Mouse (Mus musculus): Measurements from ENCODE around the gene Grhpr. TPM values are rescaled to one million over a fixed set of nuclear protein-coding genes. Genes with fewer than 3 reads are reported as not detected.

The Grhpr gene
- polyA plus RNA-seq, 1 experiment = 27.7 TPM

- WGBS = 97% methylated on average over 13 of the region's 13 CpGs
- no peak for DNase-seq (ENCODE audit: low read depth in 1 of 2, low spot score in 2 of 2)
- Histone ChIP-seq H3K4me1 (ENCODE audit: control insufficient read depth, insufficient read depth, insufficient read length) (peaks cover 9% of the 10 kb centered on the region), H3K27ac (ENCODE audit: insufficient read depth, low read length) (no peak overlapping the region), H3K4me3 (ENCODE audit: extremely low read depth, insufficient read depth, insufficient read length) (no peak overlapping the region), H3K36me3 (ENCODE audit: control insufficient read depth, insufficient read depth, low read length) (no peaks in the 10 kb centered on the region), H3K27me3 (ENCODE audit: control insufficient read depth, insufficient read depth, low read length) (no peaks in the 10 kb centered on the region)
- TF ChIP-seq CTCF (IDR thresholded peaks at IDR 0.05; ENCODE audit: extremely low read depth, insufficient read depth, insufficient read length, insufficient replicate concordance) (no peak), POLR2A (IDR thresholded peaks at IDR 0.05; ENCODE audit: low read depth, low read length) (no peak)
These were observed 22.0 kb upstream of the Grhpr start for GRCm38 (mm10) chr4:44959220-44959619.

DNA sequence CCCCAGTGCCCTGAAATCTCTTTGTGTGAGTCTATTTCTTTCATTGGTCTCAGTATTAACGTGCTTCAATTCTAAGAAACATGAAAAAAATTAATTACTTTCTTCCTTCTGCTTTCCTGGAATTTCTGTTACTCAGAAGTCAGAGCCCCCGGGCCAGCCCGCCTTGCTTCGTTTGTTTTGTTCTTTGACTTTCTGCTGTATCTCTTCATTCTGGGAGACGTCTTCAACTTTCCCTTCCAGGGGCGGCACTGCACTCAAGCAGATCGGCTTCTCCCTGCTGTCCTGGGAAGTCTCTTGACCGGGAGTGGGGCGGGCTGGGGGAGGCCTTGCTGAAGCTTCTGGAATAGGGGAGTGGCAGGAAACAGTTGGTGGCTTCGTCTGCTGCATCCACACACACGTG is 18.0 kb upstream of the Grhpr start:
- Histone ChIP-seq H3K27ac (ENCODE audit: insufficient read depth, low read length) (no peak overlapping the region), H3K27me3 (ENCODE audit: control insufficient read depth, insufficient read depth, low read length) (no peaks in the 10 kb centered on the region), H3K36me3 (ENCODE audit: control insufficient read depth, insufficient read depth, low read length) (no peaks in the 10 kb centered on the region), H3K4me1 (ENCODE audit: control insufficient read depth, insufficient read depth, insufficient read length) (peaks cover 27% of the 10 kb centered on the region), H3K4me3 (ENCODE audit: extremely low read depth, insufficient read depth, insufficient read length) (no peak overlapping the region)
- 25% methylated on average over 11 of the region's 11 CpGs for WGBS
- no peak for DNase-seq (ENCODE audit: low read depth in 1 of 2, low spot score in 2 of 2)
- no peak for TF ChIP-seq CTCF (IDR thresholded peaks at IDR 0.05; ENCODE audit: extremely low read depth, insufficient read depth, insufficient read length, insufficient replicate concordance)

DNA sequence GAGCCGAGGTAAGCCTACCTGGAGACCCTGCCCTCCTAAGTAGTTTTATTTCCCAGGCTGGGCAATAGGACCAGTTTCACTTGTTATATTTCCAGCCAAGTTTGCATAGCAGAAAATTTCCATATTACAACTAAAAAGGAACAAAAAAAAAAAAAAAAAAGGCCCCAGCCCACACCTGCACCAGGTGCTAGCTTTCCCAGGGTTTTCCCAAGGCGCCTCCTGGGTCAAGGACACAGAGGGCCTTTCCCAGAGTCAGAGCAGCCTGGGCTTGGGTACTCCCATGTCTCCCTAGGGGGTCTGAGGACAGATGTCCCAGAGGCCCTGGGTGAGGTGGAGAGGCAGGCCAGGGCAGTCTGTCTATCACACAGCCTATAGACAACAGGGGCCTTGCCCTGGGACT is 16.0 kb upstream of the Grhpr start:
- Histone ChIP-seq H3K4me3 (ENCODE audit: extremely low read depth, insufficient read depth, insufficient read length) (no peak overlapping the region), H3K4me1 (ENCODE audit: control insufficient read depth, insufficient read depth, insufficient read length) (peaks cover 43% of the 10 kb centered on the region), H3K36me3 (ENCODE audit: control insufficient read depth, insufficient read depth, low read length) (no peaks in the 10 kb centered on the region), H3K27me3 (ENCODE audit: control insufficient read depth, insufficient read depth, low read length) (no peaks in the 10 kb centered on the region), H3K27ac (ENCODE audit: insufficient read depth, low read length) (peak overlapping the region; percentile 78)
- no peak for TF ChIP-seq POLR2A (IDR thresholded peaks at IDR 0.05; ENCODE audit: low read depth, low read length)
- TF ChIP-seq CTCF (IDR thresholded peaks at IDR 0.05; ENCODE audit: extremely low read depth, insufficient read depth, insufficient read length, insufficient replicate concordance) = no peak
- no peak for DNase-seq (ENCODE audit: low read depth in 1 of 2, low spot score in 2 of 2)
- WGBS = 48% methylated on average over 2 of the region's 2 CpGs

- Histone ChIP-seq H3K4me3 (ENCODE audit: extremely low read depth, insufficient read depth, insufficient read length) (no peak overlapping the region), H3K4me1 (ENCODE audit: control insufficient read depth, insufficient read depth, insufficient read length) (peaks cover 49% of the 10 kb centered on the region), H3K27me3 (ENCODE audit: control insufficient read depth, insufficient read depth, low read length) (no peaks in the 10 kb centered on the region), H3K36me3 (ENCODE audit: control insufficient read depth, insufficient read depth, low read length) (no peaks in the 10 kb centered on the region), H3K27ac (ENCODE audit: insufficient read depth, low read length) (peak overlapping the region; percentile 78)
- 81% methylated on average over 3 of the region's 3 CpGs for WGBS
- no peak for DNase-seq (ENCODE audit: low read depth in 1 of 2, low spot score in 2 of 2)
- no peak for TF ChIP-seq CTCF (IDR thresholded peaks at IDR 0.05; ENCODE audit: extremely low read depth, insufficient read depth, insufficient read length, insufficient replicate concordance)
- no peak for TF ChIP-seq POLR2A (IDR thresholded peaks at IDR 0.05; ENCODE audit: low read depth, low read length)
These were observed 15.5 kb upstream of the Grhpr start for GRCm38 (mm10) chr4:44965736-44966135.

DNA sequence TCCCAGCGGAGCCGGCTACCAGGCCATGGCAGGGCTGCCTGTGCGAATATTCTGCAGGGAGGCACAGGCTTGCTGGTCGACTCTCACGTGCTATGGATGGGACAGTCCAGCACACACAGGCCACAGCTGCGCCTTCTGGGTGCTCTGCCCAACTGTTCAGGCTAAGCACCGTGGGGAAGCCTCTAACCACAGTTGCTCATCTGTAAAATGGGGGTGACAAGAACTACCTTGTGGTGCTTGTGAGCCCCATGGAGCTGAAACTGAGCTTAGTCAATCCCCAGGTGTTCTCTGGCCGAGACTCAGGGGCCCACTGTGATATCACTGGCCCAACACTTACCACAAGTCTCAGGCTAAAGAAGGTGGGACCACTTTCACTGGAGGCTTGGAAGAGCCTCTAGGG is 13.8 kb upstream of the Grhpr start:
- 41% methylated on average over 8 of the region's 8 CpGs for WGBS
- peaks cover 50% of the 10 kb centered on the region for H3K4me1 ChIP-seq (ENCODE audit: control insufficient read depth, insufficient read depth, insufficient read length)
- no peaks in the 10 kb centered on the region for H3K27me3 ChIP-seq (ENCODE audit: control insufficient read depth, insufficient read depth, low read length)
- H3K27ac ChIP-seq (ENCODE audit: insufficient read depth, low read length) = peak overlapping the region; percentile 78
- H3K36me3 ChIP-seq (ENCODE audit: control insufficient read depth, insufficient read depth, low read length) = no peaks in the 10 kb centered on the region
- DNase-seq (ENCODE audit: low read depth in 1 of 2, low spot score in 2 of 2) = peak in 1 of 2 experiments; percentile 64
- no peak; the same call in 1 of the 2 replicates for TF ChIP-seq POLR2A (IDR thresholded peaks at IDR 0.05; ENCODE audit: low read depth, low read length)
- no peak for TF ChIP-seq CTCF (IDR thresholded peaks at IDR 0.05; ENCODE audit: extremely low read depth, insufficient read depth, insufficient read length, insufficient replicate concordance)
- H3K4me3 ChIP-seq (ENCODE audit: extremely low read depth, insufficient read depth, insufficient read length) = peak overlapping the region; percentile 47

- Histone ChIP-seq H3K4me1 (ENCODE audit: control insufficient read depth, insufficient read depth, insufficient read length) (peaks cover 45% of the 10 kb centered on the region; the same call in 1 of the 2 replicates), H3K4me3 (ENCODE audit: extremely low read depth, insufficient read depth, insufficient read length) (no peak overlapping the region; the same call in 1 of the 2 replicates), H3K27ac (ENCODE audit: insufficient read depth, low read length) (peak overlapping the region; percentile 87), H3K27me3 (ENCODE audit: control insufficient read depth, insufficient read depth, low read length) (no peaks in the 10 kb centered on the region), H3K36me3 (ENCODE audit: control insufficient read depth, insufficient read depth, low read length) (no peaks in the 10 kb centered on the region)
- WGBS = 32% methylated on average over 7 of the region's 7 CpGs
- TF ChIP-seq CTCF (IDR thresholded peaks at IDR 0.05; ENCODE audit: extremely low read depth, insufficient read depth, insufficient read length, insufficient replicate concordance) = no peak
- peak; percentile 17; the same call in 1 of the 2 replicates for TF ChIP-seq POLR2A (IDR thresholded peaks at IDR 0.05; ENCODE audit: low read depth, low read length)
- DNase-seq (ENCODE audit: low read depth in 1 of 2, low spot score in 2 of 2) = peak; percentile 65 to 84
These were observed 11.1 kb upstream of the Grhpr start for GRCm38 (mm10) chr4:44970056-44970455.

DNA sequence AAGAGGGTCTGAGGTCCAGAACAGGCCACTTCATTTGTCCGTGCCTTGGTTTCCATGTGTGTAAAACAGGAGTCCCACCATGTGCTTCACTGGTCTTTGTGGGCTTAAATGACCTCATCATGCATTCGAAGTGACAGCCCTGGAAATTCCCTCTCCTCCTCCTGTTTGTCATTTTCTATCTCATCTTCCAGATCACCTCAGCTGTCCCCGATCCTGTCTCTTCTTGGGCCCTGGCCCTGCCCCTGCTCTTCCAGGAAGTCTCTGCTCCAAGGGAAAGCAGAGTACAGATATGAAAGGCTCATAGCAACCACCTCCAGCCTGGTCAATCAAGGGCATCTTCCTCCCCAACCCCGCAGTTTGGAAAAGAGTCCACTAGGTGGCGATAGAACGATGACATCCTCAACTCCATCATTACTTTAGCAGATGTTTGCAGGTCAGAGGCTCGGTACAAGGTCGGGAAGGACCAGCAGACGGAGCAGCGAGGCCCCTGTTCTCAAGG is 10.5 kb upstream of the Grhpr start:
- WGBS = 9% methylated on average over 10 of the region's 10 CpGs
- H3K27me3 ChIP-seq (ENCODE audit: control insufficient read depth, insufficient read depth, low read length) = no peaks in the 10 kb centered on the region
- H3K27ac ChIP-seq (ENCODE audit: insufficient read depth, low read length) = peak overlapping the region; percentile 87
- H3K36me3 ChIP-seq (ENCODE audit: control insufficient read depth, insufficient read depth, low read length) = no peaks in the 10 kb centered on the region
- TF ChIP-seq POLR2A (IDR thresholded peaks at IDR 0.05; ENCODE audit: low read depth, low read length) = no peak
- peak; percentile 47; the same call in 1 of the 2 replicates for TF ChIP-seq CTCF (IDR thresholded peaks at IDR 0.05; ENCODE audit: extremely low read depth, insufficient read depth, insufficient read length, insufficient replicate concordance)
- no peak overlapping the region for H3K4me3 ChIP-seq (ENCODE audit: extremely low read depth, insufficient read depth, insufficient read length)
- H3K4me1 ChIP-seq (ENCODE audit: control insufficient read depth, insufficient read depth, insufficient read length) = peaks cover 41% of the 10 kb centered on the region; the same call in 1 of the 2 replicates
- DNase-seq (ENCODE audit: low read depth in 1 of 2, low spot score in 2 of 2) = peak; percentile 58 to 67

All from spleen, adult 2 months (tissue).